Mouse (Mus musculus): ENCODE data around the gene Serpina3a.

DNA sequence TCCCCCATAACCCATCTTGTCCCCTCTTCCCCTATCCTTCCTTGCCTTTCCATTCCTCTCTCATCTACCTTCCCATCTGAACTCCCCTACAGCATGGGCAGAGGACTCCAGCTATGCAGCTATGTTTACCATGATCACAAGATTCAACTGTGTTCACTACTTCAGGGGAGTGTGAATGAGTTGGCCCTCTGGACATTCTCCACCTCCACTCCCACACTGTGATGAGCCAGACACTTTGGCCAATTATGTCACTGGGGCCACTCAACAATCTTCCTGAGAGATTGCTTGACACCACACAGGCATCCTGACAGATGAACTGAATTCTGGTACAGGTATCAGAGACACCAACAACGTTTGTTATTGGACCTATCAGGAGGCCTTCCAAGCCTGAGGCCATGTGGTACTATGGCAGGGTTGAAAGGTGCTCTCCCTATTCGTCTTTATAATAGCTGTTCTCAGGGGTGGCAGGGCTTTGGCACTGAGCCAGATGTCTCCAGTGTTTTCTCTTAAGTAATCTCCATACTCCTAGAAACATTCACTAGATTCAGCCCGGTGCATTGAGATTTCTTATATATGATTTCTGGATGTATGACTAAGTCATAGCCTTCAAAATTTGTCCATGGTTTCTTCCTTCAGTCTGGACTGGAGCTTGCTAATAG, 2.5 kb downstream of the Serpina3a start:
- TF ChIP-seq CTCF (IDR thresholded peaks at IDR 0.05; ENCODE audit: low read depth) = no peak
- no peak for TF ChIP-seq EP300 (optimal IDR thresholded peaks at IDR 0.05)

All from stomach, postnatal 0 days (tissue).